Mouse (Mus musculus): Measurements from ENCODE around the gene Tyk2.

Tyk2 gene

GRCm38 (mm10) chr9:21149077-21149653 is 18.1 kb upstream of the Tyk2 start:
- DNase-seq = no peak

DNA sequence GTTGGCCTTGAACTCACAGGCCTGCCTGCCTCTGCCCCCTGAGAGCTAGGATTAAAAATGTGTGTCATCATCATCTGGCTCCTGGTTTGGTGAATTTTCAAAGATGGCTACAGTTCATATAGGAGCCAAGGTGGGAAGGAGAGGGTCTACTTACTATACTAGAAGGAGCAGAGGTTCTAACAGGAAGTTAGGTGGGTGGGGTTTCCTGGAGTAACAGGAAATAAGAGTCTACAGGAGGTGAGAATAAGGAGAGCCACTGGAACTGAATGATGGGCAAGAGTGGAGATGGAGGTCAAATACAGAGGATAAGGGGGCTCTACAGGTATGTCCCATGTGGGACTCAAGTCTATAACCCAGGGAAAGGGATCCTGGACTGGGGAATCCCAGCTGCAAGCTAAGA is 17.4 kb upstream of the Tyk2 start:
- DNase-seq = no peak

DNA sequence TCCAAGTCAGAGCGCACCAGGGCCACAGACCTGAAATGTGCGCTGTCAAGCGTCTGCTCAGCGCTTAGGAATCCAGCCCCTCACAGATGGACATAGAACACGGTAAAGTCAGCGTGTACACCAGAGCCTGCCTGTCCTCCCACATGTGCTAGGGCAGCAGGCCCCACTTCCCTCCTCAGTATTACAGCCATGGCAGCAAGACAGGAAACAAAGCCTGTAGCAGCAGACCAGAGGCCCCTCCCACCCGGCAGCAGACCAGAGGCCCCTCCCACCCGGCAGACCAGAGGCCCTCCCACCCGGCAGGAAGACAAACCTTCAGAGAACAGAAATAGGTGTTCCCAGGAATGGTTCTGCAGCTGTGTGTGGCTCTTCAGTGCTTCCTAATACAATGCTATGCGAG is 15.7 kb upstream of the Tyk2 start:
- peak; percentile 61 for DNase-seq

- DNase-seq = no peak
These were observed 14.4 kb upstream of the Tyk2 start for GRCm38 (mm10) chr9:21145431-21145830.

GRCm38 (mm10) chr9:21144361-21144760 is 13.3 kb upstream of the Tyk2 start:
- DNase-seq = no peak

DNA sequence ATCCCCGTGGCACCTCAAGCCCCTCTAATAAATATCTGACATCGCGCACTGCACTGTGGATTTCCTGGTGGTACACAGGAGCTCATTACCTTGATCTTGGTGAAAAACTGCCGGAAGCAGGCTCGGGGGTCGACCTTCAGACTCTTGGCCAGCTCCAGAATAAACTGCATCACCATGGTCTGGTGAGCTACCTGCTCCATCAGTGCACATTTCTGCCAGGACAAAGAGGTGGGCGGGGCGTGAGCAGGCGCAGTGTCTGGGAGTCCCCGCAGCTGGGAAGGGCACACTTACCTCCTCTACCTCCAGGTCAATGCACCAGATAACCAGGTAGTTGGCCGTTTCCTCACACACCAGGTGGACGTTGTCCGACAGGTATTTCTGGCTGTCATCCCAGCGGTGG is 10.9 kb upstream of the Tyk2 start:
- DNase-seq = no peak

DNA sequence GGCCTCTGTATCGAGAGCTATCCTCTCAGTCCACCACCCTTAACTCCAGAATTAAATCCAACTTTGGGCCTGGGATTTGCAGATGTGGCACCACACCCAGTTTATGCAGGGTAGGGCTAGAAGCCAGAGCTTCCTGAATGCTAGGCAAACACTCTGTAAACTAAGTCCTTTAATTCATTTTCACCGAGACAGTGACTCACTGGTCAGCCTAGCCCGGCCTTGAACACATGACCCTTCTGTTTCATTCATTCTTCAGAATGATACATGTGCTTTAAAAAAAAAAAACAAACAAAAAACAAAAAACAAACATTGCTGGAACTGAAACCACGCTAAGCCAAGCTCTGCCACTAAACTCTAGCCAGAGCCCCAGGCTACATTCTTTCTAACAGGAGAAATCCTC is 7.3 kb upstream of the Tyk2 start:
- no peak for DNase-seq

GRCm38 (mm10) chr9:21137229-21137628 is 6.2 kb upstream of the Tyk2 start:
- peak; percentile 89 for DNase-seq

DNA sequence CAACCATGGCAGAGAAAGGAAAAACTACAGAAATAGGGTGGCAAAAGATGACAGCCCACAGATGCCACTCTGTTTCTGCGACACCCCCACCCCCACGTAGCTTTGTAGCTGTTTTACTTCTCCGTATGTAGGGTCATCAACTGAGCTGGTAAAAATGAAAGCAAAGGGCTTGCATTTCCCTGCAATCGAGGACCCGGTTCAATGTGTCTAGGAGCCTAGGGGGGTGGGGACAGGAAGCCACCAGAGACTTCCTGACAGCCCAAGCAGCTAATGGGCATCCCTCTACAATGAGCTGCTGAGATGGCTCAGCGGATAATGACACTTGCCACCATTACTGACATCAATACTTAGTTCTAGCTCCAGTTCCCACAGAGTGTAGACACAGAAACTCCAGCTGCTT is 5.4 kb upstream of the Tyk2 start:
- peak; percentile 65 for DNase-seq

DNA sequence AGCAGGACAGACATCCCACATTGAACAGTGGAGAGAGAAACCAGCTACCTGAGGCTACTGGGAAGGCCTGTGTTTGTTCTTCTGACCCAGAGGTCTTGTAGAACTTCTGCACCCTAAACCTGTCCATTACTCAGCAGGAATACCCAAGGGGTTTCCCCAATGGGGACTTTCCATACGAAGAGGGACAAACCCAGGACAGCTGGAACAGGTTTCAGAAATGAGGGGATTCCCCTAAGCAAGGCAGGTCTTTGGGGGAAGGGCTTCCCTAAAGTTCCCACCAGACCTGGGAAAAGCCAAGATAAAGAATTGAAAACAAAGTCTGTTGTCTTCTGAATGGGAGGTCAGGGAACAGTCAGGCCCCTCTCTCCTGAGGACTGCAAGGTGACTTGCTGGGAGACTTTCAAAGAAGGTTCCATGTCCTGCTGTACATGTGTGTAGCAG is 4.9 kb upstream of the Tyk2 start:
- DNase-seq = no peak

DNA sequence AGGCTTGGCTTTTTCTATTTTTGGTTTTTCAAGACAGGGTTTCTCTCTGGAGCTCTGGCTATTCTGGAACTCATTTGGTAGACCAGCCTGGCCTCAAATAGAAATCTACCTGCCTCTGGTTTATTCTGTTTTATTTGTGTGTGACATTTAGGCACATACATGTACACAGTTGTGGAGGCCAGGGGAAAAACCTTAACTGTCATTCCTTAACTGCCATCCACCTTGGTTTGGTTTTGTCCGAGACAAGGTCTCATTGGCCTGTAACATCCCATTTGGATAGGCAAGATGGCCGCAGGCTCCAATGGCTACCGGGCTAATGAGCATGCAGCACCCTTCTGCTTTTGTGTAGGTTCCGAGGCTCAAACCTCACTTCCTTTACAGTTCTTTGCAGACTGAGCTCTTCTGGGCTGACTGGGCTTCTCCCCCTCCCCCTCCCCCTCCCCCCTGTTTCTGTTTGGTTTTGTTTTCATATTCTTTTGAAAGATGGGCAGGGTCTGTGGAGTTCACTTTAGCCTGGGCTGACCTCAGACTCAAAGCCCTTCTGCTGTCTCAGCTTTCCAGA is 4.4 kb upstream of the Tyk2 start:
- DNase-seq = no peak

GRCm38 (mm10) chr9:21134595-21135328 is 3.7 kb upstream of the Tyk2 start:
- peak; percentile 87 for DNase-seq

- DNase-seq = no peak
These were observed 2.1 kb upstream of the Tyk2 start for GRCm38 (mm10) chr9:21133064-21133707.

- DNase-seq = peak; percentile 48
These were observed 1.2 kb upstream of the Tyk2 start for GRCm38 (mm10) chr9:21132102-21132775.

GRCm38 (mm10) chr9:21126259-21126627 is 4.8 kb downstream of the Tyk2 start:
- DNase-seq = peak; percentile 37

DNA sequence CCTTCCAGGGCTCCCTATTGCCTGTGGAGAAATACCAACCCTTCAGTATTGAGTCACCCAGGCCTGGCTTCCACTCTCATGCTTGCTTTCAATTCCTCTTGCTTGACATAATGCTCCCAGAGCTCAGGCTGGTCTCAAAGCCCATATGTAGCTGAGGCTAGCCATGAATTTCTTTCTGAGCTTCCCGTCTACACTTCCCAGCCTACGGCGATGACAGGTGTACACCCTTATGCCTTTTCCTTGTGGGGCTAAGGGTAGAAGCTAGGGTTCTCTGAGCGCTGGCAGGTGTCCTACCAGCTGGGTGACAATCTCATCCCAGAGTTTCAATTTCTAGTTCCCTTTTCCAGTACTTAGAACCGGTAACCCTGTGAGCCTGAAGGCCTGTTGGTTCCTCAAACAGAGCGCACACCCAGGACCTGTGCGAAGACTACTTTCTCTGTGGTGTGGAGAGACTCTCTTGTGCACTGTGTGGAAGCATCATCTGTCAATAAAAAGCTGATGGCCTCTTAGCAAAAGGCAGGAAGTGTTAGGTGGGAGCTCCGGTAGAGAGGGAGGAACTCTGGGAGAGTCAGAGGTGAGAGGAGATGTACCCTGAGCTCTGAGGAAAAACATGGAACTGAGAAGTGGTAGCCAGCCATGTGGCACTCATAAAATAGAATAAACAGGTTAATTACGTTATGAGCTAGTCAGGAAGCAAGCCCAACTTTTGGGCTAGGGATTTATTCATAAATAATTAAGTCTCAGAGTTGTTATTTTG is 5.4 kb downstream of the Tyk2 start:
- DNase-seq = no peak

DNA sequence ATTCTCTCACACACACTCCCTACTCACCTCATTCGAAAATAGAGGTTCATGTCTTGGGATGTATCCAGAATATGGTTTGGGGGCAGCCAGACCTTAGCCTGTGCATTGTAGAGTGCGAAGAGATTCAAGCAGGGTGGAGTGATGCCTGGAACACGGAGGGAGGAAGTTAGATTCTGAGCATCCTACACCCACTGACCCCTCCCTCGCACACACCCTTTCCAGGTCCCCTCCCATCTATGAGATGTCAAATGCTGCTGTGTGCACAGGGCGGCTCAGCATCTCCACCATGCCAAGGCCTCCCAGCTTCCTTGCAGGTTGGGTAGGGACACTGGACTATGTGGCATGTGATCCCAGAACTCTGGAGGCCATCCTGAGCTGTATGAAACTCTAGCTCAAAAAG is 6.2 kb downstream of the Tyk2 start:
- DNase-seq = no peak

- no peak for DNase-seq
These were observed 9.6 kb downstream of the Tyk2 start for GRCm38 (mm10) chr9:21121483-21121882.

GRCm38 (mm10) chr9:21117073-21117472 is 14.0 kb downstream of the Tyk2 start:
- DNase-seq = no peak

DNA sequence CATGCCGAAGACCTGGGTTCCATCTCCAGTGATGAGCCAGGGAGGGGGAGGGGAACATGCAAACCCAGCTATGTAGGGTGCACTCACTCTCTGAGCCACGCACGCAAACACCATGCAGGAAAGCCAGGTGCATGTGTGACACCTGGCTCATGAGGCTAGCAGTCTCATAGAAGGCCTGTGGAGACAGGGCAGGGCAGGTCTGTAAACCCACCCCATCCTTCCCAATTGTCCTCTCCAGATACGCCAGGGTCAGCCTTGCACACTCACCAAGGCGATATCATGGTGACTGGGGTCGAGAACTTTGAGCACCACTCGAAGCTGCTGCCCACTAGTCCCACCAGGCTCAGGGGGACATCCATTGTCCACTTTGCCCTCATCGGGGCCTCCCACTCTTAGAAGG is 15.9 kb downstream of the Tyk2 start:
- DNase-seq = no peak

DNA sequence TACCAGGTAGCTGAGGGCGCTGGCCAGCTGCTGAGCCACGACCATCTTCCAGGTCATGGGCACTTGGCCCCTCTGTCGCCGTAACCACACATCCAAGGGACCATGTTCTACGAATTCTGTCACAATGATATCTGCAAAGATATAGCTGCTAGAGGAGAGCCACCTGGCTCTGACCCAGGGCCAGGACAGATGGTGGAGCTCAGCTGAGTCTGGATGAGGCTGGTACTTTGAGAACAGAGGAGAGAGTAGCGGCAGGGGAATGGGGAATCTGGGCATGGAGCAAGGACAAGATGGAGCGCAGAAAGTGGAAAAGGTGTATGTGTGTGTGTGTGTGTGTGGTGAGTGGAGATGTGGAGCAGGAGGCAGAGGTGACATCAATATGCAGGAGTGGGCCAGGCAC is 16.9 kb downstream of the Tyk2 start:
- DNase-seq = no peak

DNA sequence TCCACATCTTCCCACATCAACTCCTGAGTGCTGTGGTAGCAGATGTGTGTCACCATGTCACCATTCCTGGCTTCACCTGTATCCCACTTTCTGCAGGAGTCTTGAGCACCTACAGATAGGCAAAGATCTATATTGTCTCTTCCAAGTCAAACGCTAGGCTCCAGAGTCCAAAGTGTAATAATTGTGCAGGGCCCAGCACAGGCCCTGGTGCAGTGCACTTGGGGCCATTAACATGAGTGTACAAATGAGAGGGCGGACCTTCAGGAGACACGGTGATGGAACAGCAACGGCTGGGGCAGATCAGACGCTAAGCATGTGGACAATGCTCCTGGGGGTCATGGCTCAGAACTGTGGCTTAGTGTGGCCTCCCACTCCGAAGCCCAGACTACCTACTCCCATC is 17.3 kb downstream of the Tyk2 start:
- no peak for DNase-seq
